Mouse (Mus musculus) T-helper 1 cell (primary cell): Measurements from ENCODE around the gene Atp12a.

Experiments used
- in situ Hi-C: fragments of 300-600 bp; cut with MboI, MseI; formaldehyde crosslinking; loops from one replicate; pipeline ENCODE4 v1.15.1; 2025; ENCODE audit warnings: high pct_unique_total_duplicates

The Atp12a gene

DNA sequence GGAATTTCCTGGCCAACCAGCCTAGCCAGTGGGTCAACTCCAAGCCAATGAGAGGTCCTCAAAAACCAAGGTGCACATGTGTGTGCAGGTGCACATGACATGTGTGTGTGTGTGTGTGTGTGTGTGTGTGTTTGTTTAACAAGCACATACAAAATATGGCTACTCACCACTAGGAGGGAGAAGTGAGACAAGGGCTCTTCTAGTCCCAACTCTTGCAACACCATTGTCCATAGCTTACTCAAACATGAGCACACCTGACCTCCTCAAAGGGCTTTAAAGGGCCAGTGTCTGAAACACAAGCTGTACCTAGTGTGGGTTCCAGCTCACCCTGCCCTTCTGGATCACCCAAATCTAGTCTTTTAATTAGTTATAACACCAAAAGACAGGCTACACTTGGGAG, 12.9 kb downstream of the Atp12a start:
- in situ Hi-C loops: loop anchor here (5.0 kb wide), 1 partner anchor 95 kb away; no protein-coding TSS in a partner anchor

DNA sequence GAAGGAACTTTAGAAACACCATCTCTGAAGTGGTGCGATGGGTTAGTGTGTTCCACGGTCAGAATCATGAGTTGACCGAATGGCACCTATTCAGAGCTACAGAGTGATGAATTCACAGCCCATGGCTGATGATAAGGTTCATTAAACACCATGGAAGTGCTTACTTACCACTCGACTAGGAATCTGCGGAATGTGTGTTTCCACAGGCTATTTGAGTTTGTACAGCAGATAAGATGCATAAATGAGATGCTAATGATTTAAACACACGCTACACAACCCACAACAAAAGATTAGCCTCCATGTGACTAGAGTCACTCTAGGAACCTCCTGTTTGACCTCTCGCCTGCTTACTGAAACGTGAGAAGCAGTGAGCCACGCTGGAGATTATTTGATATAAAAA, 14.5 kb downstream of the Atp12a start:
- in situ Hi-C loops: loop anchor here (5.0 kb wide), 1 partner anchor 93 kb away; no protein-coding TSS in a partner anchor

DNA sequence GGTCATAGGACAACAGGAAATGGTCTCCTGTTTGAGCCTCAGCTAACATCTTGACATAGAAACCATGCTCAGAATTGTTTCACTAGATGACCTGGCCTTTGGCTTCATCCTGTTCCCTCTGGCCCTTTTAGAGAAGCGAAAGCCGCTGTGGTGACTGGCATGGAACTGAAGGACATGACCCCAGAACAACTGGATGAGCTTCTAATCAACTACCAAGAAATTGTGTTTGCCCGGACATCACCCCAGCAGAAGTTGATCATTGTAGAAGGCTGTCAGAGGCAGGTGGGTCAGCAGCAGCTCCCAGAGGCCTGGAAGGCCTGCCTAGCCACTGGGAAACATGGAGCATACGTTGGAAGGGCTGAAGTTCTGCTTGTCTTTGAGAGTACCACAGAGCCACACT, 17.5 kb downstream of the Atp12a start:
- in situ Hi-C loops: no loop called here

DNA sequence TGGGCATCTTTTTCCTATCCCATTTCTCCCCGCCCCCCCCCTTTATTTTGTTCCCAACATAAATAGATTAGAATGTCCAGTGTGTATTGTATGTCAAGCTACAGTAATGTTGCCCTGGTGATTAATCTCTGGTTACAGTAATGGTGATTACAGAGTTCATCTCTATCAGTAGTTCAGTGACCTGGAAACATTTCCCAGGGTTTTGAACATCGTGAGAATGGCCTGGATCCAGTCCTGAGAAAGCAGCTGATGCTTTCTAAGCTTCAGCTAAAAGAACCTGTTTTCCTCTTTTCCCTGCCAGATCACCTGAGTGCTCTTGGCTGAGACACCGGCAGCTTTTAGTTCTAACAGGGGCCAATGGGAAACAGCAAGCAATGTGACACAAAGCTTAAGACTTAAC, 25.4 kb downstream of the Atp12a start:
- in situ Hi-C loops: no loop called here

DNA sequence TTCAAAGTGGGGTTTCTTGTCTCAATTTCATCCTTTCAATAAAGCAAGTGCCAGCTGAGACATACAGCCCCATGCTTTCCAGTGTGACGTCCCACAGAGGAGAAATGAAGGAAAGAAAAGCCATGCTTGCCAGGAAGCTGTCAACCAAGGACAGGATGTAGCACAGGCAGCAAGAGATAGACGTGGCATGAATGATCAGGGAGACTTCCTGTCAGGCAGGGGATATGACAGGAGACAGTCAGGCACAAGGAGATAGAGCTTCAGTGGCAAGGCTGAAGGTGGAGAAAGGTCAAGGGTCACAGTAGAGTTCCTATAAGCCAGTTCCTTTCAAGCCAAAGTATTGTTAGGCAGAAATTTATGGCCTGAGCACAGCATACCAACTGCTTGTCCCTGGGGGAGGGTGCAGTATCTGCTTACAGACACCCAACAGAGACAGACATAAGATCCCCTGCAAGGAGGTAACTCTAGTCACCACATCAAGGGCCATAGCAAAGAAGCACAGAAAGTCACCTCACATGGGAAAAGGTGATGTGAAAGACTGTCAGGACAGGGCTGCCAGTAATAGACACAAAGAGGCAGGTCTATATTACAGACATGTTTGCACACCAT, 28.9 kb downstream of the Atp12a start:
- in situ Hi-C loops: no loop called here

DNA sequence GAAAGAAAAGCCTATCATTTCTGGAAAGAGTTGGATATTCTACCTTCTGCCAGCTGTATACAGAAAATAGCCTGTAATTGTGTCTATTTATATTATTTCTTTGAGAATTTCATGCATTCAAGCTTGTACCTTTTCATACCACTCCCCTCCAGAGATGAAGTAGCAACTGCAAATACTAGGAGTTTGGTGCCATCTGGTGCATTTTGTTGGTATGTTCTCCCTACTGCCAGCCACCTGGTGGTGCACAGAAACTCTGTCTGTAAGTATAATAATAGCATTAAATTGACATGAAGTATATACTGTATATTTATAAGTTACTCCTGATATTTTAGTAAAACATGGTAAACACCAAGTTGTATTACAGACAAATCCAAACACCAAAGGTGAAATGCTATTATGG, 33.1 kb downstream of the Atp12a start:
- in situ Hi-C loops: no loop called here

DNA sequence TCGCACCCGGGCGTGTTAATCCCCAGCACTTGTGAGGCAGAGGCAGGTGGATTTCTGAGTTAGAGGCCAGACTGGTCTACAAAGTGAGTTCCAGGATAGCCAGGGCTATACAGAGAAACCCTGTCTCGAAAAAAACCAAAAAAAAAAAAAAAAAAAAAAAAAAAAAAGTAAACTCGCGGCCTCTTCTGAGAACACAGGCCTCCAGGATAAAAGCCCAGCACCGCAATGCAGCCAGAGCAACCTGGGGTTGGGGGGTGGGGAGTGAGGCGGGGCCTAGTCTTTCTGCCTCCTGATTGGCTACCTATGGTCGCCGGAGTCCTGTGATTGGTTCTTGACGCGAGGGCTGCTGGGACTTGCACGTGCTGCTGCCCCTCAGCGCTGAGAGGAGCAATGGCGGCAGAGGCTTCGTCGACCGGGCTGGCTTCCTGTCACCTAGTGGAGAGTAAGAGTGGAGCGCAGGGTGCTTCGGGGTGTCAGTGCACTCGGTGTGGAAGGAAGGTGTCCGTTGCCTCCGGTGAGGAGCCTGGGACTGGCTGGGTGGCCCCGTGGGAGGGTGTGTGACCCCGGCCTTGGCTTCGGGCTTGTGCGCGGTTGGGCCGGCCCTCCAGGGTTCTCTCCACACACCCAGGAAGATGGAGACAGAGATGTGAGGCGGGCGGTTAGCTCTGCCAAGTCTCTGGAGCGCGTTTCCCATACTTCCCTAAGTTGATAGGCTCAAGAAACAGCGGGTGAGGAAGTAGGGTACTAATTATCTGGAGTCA, 37.6 kb downstream of the Atp12a start, which contains the start of gene Rnf17:
Rnf17 (plus strand) TSS at position 271 of the 761 bp plus-strand sequence.
- in situ Hi-C loops: no loop called here

DNA sequence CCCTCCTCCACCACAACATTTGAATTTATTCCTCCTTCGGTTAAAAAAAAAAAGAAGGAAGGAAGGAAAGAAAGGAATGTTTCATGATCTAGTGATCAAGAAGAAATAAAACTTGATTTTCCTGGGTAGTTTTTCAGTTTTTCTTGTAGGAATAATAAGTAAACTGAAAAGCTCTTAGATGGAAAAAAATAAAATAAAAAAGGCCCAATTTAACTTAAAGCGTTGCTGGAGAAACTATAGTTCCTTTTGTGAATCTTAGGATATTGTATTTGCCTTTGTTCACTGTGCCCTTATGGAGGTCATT, 38.2 kb downstream of the Atp12a start:
- in situ Hi-C loops: no loop called here
